Mouse (Mus musculus) right cerebral cortex, postnatal 10 days (tissue): ENCODE measurements around the gene Eif2b3.

Experiments used
- DNase-seq, 2 experiments: peaks; one replicate each; pipeline ENCODE4 v3.0.0; 2021; ENCODE audit warnings: low spot score in 2 of 2

Eif2b3 gene

GRCm38 (mm10) chr4:117094626-117095361 is 75.6 kb downstream of the Eif2b3 start:
- DNase-seq = no peak

GRCm38 (mm10) chr4:117095551-117096452 is 76.6 kb downstream of the Eif2b3 start, which contains the start of gene Ptch2:
Ptch2 (plus strand) TSS chr4:117096075.
- DNase-seq = peak; percentile 83 to 88

GRCm38 (mm10) chr4:117096666-117097065 is 77.5 kb downstream of the Eif2b3 start:
- DNase-seq = no peak

- DNase-seq = no peak
These were observed 79.0 kb downstream of the Eif2b3 start for GRCm38 (mm10) chr4:117097969-117098763.

- no peak for DNase-seq
These were observed 79.5 kb downstream of the Eif2b3 start for GRCm38 (mm10) chr4:117098764-117099036.

- DNase-seq = no peak
These were observed 80.8 kb downstream of the Eif2b3 start for GRCm38 (mm10) chr4:117100036-117100435.

GRCm38 (mm10) chr4:117101218-117101617 is 82.0 kb downstream of the Eif2b3 start:
- peak in 1 of 2 experiments; percentile 29 for DNase-seq

GRCm38 (mm10) chr4:117104672-117105071 is 85.5 kb downstream of the Eif2b3 start:
- no peak for DNase-seq

- DNase-seq = peak in 1 of 2 experiments; percentile 22
These were observed 85.9 kb downstream of the Eif2b3 start for GRCm38 (mm10) chr4:117105127-117105526.

- no peak for DNase-seq
These were observed 88.8 kb downstream of the Eif2b3 start for GRCm38 (mm10) chr4:117107813-117108523.

- DNase-seq = no peak
These were observed 89.3 kb downstream of the Eif2b3 start for GRCm38 (mm10) chr4:117108524-117108849.

- peak in 1 of 2 experiments; percentile 15 for DNase-seq
These were observed 90.1 kb downstream of the Eif2b3 start for GRCm38 (mm10) chr4:117109330-117109729.

- DNase-seq = peak in 1 of 2 experiments; percentile 18
These were observed 91.0 kb downstream of the Eif2b3 start for GRCm38 (mm10) chr4:117110249-117110648.

GRCm38 (mm10) chr4:117110985-117111384 is 91.8 kb downstream of the Eif2b3 start:
- peak; percentile 19 to 21 for DNase-seq

- DNase-seq = no peak
These were observed 94.0 kb downstream of the Eif2b3 start for GRCm38 (mm10) chr4:117113237-117113636.

GRCm38 (mm10) chr4:117115592-117115991 is 96.4 kb downstream of the Eif2b3 start:
- DNase-seq = no peak

GRCm38 (mm10) chr4:117117931-117118330 is 98.7 kb downstream of the Eif2b3 start:
- DNase-seq = no peak

GRCm38 (mm10) chr4:117119636-117120035 is 100.4 kb downstream of the Eif2b3 start:
- peak in 1 of 2 experiments; percentile 19 for DNase-seq

GRCm38 (mm10) chr4:117120052-117120444 is 100.8 kb downstream of the Eif2b3 start:
- no peak for DNase-seq

GRCm38 (mm10) chr4:117120445-117121414 is 101.5 kb downstream of the Eif2b3 start:
- peak; percentile 96 to 97 for DNase-seq
